Mouse (Mus musculus) gastrocnemius, postnatal 10 days (tissue): Measurements from ENCODE around the gene Clta. TPM values are rescaled to one million over a fixed set of nuclear protein-coding genes. Genes with fewer than 3 reads are reported as not detected.
"Not testable (repeated sequence)": the region's sequence is repeated elsewhere in the genome, so short reads cannot be mapped to it uniquely, and the experiment has no call there.

Experiments
- DNase-seq: peaks from one replicate; pipeline ENCODE4 v3.0.0; 2021; ENCODE audit warnings: mixed read lengths
- total RNA-seq, 2 experiments: library from RNA; stranded (reverse); gene quantifications; 2 replicates each; pipeline ENCODE4 v1.2.3; 2021

Clta gene
- total RNA-seq, 2 experiments from 2014 or later, result 94.7 to 106 TPM

- no peak for DNase-seq
Observed at GRCm38 (mm10) chr4:44024241-44024640, 20.0 kb downstream of the Clta start.

GRCm38 (mm10) chr4:44025570-44025969 is 21.3 kb downstream of the Clta start:
- no peak for DNase-seq

- DNase-seq, result no peak
Observed at GRCm38 (mm10) chr4:44028303-44029135, 24.3 kb downstream of the Clta start.

GRCm38 (mm10) chr4:44029661-44030066 is 25.4 kb downstream of the Clta start:
- peak; percentile 26 for DNase-seq

GRCm38 (mm10) chr4:44031521-44031920 is 27.3 kb downstream of the Clta start:
- no peak for DNase-seq

- no peak for DNase-seq
Observed at GRCm38 (mm10) chr4:44036455-44036854, 32.2 kb downstream of the Clta start.

GRCm38 (mm10) chr4:44040802-44041201 is 36.5 kb downstream of the Clta start:
- DNase-seq, result no peak

- no peak for DNase-seq
Observed at GRCm38 (mm10) chr4:44042429-44042828, 38.2 kb downstream of the Clta start.

- DNase-seq, result not testable (repeated sequence)
Observed at GRCm38 (mm10) chr4:44043182-44043581, 38.9 kb downstream of the Clta start.

- DNase-seq, result no peak
Observed at GRCm38 (mm10) chr4:44044685-44045356, 40.6 kb downstream of the Clta start.

GRCm38 (mm10) chr4:44046066-44046465 is 41.8 kb downstream of the Clta start:
- no peak for DNase-seq

GRCm38 (mm10) chr4:44049812-44050211 is 45.6 kb downstream of the Clta start:
- DNase-seq, result no peak

GRCm38 (mm10) chr4:44059674-44060073 is 55.4 kb downstream of the Clta start:
- DNase-seq, result no peak

GRCm38 (mm10) chr4:44062062-44062461 is 57.8 kb downstream of the Clta start:
- no peak for DNase-seq

GRCm38 (mm10) chr4:44062816-44063215 is 58.6 kb downstream of the Clta start:
- no peak for DNase-seq

GRCm38 (mm10) chr4:44065355-44066025 is 61.2 kb downstream of the Clta start:
- peak; percentile 92 for DNase-seq

- no peak for DNase-seq
Observed at GRCm38 (mm10) chr4:44066891-44067290, 62.6 kb downstream of the Clta start.

- DNase-seq, result no peak
Observed at GRCm38 (mm10) chr4:44068736-44069135, 64.5 kb downstream of the Clta start.

- DNase-seq, result no peak
Observed at GRCm38 (mm10) chr4:44069411-44069810, 65.2 kb downstream of the Clta start.

GRCm38 (mm10) chr4:44070641-44071040 is 66.4 kb downstream of the Clta start:
- DNase-seq, result no peak

GRCm38 (mm10) chr4:44071741-44072145 is 67.5 kb downstream of the Clta start:
- no peak for DNase-seq

GRCm38 (mm10) chr4:44072146-44072872 is 68.1 kb downstream of the Clta start:
- peak; percentile 88 for DNase-seq
